Mouse (Mus musculus) mesoderm, embryonic 11.5 days (tissue): ENCODE data around the gene Siah2.

Experiments
- DNase-seq: peaks from one replicate; pipeline ENCODE4 v3.0.0-alpha.2; 2012; ENCODE audit warnings: low read depth, low spot score

Gene Siah2

DNA sequence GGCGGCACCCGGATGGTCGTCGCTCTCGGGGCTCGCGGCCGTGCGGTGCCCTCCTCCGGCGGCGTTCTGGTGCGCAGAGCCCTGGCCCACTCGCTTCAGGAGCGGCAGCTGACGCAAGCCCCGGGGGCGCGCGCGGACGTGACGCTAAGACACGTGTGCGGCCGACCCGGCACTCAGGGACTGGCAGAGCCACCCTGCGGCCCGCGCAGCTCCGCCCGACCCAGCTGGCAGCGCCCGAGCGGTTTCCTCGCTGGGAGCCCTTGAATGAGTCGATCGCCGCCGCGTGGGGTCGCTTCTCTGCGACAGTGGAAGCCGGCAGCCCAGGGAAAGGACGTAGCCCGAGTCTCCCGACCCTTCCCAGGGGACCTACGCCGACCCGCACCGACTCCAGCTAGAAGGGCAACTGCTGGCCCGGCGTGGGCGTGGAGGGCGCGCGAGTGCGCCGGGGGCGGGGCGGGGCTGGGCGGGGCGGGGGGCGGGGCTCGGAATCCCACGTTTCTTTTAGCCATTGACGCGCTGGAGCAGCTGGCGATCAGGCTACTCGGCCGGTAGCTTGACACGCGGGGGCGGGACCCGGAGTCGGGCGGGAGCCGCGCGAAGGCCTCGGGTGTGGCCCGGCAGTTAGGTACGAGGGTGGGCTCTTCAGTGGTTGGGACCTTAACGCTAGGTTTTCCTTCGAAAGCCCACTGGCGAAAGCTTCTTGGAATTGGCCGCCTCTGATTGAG, at the start of gene Siah2:
TSS of gene Siah2 (minus strand) at position 404 of the 725 bp plus-strand sequence.
- peak; percentile 82 for DNase-seq

DNA sequence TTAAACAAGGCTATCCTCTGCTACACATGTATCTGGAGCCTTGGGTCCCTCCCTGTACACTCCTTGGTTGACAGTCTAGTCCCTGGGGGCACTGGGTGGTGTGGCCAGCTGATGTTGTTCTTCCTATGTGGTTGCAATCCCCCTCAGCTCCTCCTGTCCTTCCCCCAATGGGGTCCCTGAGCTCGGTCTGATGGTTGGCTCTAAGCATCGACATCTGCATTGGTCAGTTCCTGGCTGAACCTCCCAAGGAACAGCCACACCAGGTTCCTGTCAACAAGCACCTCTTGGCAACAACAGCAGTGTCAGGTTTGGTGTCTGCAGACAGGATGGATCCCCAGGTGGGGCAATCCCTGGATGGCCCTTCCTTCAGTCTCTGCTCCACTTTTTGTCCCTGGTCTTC, 47.3 kb upstream of the Siah2 start:
- no peak for DNase-seq

DNA sequence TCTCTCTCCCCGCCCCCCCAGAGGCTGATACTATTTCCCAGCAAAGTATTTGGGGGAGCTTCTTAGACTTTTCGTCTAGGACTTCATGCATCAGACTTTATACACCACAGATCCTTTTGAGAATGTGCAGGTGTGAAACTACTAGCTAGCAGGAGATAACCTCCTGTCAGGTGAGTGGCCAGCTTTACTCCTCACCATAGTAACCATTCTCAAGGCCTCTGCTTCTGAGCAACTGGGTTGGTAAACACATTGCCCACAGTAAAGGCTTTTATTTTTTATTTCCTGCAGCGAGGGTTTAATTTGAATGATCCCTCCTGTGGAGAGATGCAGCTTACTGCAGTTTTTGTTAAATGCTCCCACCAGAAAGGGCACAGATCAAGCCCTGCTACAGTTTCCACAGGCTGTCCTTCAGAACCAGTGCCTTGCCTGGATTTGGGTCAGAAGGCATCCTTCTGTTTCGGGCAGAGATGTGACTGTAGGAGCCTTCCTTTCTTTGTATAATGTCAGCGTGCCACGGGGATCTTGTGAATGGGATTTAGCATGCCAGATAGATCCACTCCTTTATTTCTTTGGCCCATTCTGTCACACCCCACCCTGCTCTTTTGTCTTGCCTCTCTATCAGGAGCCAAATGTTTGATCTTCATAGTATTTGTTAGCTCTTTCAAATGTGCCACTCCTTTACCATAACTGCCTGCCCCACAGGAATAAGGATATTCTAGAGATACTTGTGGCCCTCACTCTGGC, 46.3 kb upstream of the Siah2 start:
- no peak for DNase-seq

DNA sequence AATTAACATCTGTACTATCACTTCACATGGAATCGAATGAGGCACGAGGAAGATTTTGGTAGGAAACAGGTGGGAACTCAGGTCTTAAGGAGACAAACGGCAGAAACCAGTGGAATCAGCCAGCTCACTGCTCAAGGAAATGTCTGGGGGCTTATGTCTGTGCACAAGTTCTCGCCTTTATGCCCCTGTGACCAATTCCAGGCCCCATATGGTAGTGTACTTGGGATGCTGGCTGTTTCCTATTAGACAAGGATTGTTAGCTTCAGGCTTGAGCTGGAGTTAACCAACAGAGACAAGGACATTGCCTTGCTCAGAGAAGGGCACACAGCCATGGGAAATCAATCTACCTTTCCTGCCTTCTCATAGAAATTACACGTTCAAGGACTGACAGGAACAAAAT, 39.3 kb upstream of the Siah2 start:
- DNase-seq, result peak; percentile 37

DNA sequence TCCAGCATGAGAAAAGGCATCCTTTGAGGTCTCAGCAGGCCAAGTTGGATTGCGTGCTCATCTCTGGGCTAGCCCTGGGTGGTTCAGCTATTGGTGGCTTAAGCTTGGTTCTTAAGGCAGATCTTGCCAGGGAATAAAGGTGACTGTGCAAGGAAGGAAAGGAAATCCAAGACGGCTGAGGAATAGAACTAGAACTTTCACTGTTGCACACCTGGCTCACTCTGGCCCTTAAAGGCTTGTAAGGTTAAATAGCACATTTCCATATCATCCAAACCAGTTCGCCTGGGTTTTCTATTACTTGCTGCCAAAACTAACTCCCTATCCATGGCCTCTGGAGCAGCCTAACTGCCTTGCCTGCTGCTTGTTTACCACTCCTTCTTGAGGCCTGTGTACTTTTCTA, 38.4 kb upstream of the Siah2 start:
- no peak for DNase-seq

DNA sequence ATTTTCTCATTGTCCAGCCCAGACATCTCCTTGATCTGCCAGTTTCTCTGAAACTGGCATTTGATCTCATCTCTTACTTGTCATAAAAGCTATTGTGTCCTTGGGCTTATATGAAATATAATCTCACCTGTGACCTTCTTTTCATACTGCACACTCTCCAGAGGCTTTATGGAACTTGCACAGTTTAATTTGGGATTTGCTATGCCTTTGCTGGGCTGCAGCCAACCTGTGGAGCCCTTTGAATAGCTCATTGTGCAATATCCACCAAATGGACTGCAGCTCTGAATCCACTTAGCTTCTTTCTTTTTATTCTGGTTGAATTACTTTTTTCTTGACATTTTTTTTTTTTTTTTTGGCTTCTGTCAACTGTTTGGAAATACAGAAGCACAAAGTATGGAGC, 37.3 kb upstream of the Siah2 start:
- DNase-seq, result no peak

DNA sequence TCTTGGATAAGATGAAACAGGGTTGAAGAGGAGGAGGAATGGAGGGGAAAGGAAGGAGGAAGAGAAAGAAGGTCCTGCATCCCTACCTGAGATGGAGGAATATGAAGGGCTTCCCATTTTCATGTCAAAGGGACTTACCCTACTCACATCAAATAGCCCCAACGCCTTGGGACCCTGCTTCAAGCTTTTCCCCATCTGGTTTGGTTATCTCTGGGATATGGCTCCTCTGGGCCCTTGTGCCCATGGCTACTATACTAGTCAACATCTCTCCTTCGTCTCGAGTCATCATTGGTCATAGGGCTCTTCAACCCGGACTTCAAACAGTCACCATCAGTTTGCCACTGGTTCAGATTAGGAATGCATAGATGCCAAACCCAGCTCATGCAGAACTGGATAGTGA, 35.4 kb upstream of the Siah2 start:
- no peak for DNase-seq

DNA sequence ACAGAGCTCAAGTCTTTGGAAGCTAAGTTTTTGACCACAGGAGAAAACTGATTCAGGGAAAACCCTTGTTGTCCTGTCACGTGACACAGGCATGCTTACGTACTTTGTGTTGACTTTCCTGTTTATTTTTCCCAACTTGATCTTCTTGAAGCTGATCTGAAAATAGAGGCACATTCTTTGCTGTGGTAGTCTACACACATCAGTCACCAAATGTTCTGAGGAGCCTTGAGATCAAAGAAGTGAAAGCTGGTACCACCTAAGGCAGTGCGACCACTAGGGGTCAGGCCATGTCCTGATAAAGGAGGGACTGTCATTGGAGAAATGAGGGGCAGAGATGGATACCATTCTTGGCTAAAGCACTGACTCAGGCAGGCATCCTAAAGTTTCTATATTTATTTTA, 34.8 kb upstream of the Siah2 start:
- peak; percentile 28 for DNase-seq

DNA sequence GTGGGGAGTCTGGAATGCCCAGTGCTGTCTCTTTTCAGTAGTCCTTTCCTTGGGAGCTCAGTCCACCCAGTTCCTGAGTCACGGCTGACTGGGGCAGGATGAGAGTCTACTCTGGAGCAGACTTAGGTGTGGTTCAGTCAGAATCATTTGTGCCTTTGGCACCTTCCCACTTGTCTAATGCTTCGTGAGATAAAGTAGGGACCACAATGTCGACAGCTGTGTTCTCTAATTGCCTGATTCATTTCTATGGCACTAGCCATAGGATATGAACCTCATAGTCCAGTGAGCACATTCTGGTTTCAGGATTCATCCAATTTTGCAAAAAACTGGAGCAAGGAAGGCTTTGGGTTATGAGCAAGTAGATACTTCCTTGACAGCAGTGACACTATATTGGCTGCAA, 34.2 kb upstream of the Siah2 start:
- no peak for DNase-seq

DNA sequence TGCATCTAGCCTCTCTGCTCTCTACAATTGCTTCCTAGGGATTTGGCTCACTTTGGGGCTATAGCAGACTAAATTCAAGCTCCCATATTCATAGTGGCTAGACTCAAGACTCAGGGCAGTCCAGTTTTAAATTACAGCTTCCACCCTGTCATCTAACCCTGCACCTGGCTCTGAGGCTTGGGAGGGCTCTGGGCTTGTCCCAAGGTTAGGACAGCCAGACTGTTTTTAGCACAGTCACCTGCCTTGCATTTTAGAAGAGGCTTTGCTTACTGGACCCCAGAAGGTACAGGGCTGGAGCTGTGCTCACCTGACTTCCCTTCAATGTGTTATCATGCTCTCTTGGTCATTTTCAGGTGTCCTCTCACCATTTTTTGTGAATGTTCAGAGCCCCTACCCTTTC, 32.6 kb upstream of the Siah2 start:
- DNase-seq, result no peak

DNA sequence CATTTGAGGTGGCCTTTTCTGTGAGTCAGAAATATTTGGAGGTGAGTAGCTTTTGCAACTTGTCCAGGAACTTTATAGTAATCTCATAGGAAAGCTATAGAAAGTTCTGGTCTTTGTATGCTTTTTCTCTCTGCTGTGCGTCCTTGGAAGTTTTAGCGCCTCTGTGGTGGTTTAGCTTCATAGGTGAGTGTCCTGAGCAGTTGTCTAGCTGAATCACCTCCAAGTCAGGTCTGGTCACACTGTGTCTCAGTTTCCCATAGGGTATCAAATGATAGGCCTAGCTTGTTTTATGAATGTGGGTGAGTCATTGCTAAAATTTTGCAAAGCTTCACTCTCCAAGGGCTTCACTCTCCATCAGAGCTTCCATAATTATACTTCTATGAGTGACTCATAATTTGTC, 31.5 kb upstream of the Siah2 start:
- no peak for DNase-seq

DNA sequence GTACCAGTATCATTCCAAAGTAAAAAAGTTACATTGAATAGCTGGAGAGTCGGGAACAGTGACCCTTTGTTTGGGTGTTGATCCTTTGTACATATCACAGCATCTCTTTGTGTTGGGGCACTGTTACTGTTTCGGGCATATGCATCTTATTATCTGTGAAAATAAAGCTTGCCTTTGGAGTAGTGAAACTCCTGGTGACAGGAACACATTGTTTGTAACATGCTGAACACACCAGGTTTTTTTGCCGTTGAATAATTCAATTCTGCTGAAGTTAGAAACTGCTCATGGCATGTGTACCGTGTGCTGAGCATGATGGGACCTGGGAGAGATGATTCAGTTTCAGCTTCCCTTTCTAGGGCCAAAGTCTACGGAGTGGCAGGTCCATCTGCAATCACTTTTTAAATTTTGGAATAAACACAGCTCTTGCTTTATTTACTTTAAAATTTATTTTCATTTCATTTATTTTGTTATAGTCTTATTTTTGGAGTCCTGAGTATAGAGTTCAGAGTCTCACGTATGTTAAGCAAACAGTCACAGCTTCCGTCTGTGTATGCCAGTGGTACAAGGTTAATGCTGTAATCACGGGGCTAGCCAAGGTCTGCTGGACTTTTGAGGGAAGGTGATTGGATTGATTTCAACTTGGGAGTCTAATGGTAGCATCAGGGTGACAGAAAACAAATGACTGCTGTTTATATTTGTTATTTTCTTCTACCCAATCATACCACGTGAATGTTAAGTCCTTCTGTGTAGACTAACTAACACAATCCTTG, 27.4 kb upstream of the Siah2 start:
- no peak for DNase-seq

DNA sequence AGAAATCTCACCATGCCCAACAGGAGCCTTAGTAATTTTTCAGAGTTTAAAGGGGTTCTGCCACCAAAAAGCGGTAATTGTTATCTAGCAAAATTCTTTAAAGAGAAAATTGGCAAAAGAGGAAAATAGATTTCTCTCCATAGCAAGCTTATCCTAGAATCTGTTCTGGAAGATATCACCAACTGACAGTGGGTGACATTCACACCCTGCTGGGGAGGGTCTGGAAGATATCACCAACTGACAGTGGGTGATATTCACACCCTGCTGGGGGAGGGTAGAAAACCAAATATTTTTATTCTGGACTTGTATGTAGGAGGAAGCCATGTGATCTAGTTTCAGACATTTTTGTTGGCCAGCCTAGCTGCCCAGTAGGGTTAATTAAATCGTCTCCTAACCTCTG, 24.5 kb upstream of the Siah2 start:
- DNase-seq, result no peak

DNA sequence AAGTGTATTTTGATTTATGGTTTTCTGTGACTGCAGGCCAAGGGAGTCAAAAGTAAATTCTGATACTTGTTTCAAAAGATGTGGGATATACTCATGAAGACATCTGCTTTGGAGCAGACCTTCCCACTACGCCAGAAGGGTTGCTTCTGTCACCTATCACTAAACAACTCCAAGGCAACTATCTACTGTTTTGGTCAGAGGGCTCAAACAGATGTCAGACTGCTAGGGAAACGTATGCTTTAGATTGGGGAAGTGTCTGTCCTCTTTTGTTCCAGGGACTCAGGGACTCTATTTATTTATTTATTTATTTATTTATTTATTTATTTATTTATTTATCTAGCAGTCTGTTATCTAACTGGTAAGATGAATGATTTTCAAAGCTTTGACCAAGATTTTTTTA, 22.6 kb upstream of the Siah2 start:
- no peak for DNase-seq

DNA sequence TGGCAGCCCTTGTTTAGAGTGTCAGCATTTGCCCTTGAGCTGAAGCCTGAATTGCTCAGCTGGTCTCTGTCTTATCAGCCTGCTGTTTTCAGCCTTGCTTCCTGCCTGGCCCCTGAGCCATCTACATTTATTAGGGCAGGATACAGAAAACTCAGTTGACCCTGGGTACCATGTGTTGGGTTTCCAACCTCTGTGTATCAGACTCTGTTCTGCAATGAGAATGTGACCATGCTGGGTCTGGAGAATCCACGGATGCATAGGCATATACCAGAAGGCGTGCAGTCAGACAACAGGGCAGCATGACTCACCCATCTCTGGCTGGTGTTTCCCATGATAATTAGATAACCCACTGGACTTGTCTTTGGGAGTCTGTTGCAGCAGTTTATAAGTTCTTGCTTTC, 21.8 kb upstream of the Siah2 start:
- DNase-seq, result no peak

DNA sequence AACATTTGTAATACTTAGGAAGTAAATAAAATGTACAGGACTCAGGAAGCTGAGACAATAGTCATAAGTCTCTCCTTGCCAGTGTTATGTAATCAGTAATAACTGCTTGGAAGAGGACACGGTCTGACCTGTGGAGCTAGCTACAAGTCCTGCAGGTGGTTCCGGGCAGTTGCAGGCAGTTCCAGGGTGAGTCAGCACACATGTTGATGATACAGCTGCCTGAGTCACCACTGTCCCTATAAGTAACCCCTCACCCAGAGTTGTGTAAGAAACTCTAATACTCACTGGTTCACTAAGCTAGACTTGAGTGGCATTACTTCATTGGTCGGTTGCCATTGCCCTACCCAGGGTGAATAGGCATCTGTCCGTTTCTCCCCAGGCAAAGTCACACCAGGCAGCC, 21.0 kb upstream of the Siah2 start:
- no peak for DNase-seq

DNA sequence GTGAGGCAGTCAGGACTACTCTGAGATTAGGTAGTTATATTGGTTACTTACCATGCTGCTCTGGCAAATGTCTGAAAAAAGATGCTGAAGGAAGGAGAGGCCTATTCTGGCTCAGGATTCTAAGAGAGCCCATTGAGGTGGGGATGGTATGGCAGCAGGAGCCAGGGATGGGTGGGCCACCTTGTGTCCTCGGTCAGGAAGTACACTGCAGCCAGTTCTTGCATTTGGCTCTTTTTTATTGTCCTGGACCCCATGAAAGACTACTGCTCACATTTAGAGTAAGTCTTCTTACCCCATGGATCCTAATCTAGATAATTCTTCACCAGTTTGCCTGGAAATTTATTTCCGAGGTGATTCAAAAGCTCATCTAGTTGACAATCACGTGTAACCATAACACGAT, 12.3 kb upstream of the Siah2 start:
- no peak for DNase-seq

DNA sequence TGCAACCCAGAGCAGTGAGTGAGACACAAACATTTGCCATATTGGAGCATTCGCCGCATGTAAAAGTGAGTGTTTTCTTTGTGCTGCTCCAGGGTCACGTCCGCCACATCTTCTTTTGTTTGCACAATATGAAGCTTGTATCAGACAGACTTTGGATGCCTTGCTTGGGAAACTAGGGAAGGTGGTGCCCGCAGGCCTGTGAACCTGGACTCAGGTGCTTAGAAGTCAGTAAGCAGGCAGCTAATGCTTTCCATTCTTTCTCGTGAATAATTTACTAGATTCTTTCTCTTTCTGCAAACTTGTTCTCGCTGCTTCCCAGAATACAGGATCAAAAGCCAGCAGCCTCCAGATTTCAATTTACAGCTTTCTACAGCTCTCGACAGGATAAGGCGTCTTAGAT, 11.5 kb upstream of the Siah2 start:
- DNase-seq, result no peak

DNA sequence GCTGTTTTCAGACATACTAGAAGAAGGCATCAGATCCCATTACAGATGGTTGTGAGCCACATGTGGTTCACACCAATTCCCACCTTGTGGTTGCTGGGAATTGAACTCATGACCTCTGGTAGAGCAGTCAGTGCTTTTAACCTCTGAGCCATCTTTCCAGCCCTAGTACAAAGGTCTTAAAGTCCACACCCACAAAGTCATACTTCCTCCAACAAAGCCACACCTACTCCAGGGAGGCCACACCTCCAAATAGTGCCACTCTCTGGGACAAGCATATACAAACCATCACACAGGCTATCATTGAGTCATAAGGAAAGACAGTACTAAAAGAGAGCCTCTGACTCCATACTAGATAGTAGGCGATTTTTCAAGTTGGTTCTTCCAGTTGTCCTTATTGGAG, 10.1 kb upstream of the Siah2 start:
- no peak for DNase-seq

DNA sequence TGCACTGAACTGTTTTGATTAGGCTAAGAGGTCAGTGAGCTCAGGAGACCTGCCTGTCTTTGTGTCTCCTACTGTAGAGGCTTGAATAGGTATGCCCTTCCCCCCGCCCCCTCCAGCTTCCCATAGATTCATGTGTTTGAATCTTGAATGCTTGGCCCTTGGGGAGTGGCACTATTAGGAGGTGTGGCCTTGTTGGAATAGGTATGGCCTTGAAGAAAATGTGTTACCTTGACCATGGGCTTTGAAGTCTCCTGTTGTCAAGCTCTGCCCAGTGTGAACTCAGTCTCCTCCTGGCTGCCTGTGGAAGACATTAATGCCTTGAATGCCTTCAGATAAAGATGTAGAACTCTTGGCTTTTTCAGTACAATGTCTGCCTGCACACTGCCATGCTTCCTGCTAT, 9.2 kb upstream of the Siah2 start:
- DNase-seq, result no peak

DNA sequence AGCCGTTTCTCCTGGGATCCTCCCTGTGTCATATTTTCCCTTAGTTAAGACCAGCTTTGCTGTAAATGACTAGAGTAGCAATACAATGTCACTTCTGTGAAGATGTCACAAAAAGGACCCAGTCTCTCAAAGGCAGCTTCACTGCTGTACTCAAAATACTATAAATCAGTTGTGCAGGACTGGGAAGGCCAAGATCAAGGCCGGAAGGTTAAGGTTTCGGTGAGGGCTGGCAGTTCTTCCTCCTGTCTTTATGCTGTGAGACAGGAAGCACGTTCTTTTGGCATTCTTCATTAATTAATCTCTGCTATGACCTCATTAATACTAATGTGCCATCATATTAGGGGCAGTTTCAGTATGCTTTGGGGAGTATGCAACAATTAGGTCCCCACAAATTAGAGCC, 5.7 kb upstream of the Siah2 start:
- DNase-seq, result no peak

DNA sequence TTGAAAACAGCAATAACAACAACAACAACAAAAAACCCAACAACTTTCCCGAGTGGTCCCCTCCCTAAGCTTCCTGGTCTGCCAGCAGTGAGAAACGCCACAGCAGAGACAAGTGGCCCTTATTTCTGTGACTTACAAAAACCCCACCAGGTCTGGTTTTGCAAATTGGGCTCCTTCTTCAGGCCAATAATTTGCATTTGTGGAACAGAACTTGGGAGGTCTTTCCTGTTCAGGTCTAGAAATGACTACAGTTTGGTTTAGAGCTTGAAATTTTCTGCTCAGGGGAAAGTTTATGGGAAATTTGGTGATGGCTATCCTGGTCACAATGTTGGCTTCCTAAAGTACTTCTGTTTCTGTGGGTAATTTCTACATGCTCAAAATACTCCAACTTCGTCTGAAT, 4.6 kb upstream of the Siah2 start:
- DNase-seq, result no peak

DNA sequence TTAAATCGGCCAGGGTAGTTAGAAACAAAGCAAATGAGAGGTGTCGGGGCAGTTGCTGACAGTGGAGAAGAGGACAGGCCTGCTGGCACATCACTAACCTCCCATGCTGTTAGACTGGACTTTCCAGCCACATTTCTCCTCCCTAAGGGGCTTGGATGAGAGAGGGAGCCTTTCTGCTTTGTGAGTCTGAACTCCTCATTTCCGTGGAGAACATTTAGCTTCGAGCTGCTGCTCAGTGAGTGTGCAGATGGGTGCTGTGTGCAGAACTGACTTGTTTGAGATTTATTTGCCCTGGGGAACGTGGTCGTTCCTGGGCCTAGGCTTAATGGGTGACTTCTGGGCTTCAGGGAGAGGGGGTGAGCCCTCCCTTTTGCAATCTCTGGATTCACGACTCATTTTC, 3.3 kb upstream of the Siah2 start:
- DNase-seq, result no peak
